Mouse (Mus musculus) G1E (cell line): ENCODE measurements at regions not wholly inside any gene's neighbourhood (a gene's known extent, or its start where the extent isn't known, plus 50 kb on each side); places are given as distances from the start of the nearest gene placed in this dataset.

Experiments used
- ATAC-seq: 2 replicates; pipeline ENCODE4 v1.8.0; 2016; ENCODE audit warnings: mild to moderate bottlenecking; ENCODE audit not compliant: insufficient number of reproducible peaks, poor library complexity, low FRiP score, severe bottlenecking; ENCODE audit errors: extremely low read depth
- DNase-seq: peaks from one replicate; pipeline ENCODE4 v3.0.0; 2012; ENCODE audit warnings: low spot score
- H3K27me3 ChIP-seq: 2 replicates; pipeline ENCODE4 v1.6.1; 2012; ENCODE audit warnings: mild to moderate bottlenecking, low read length, inconsistent platforms; ENCODE audit not compliant: insufficient read depth
- H3K36me3 ChIP-seq: replicated peaks from 2 replicates; pipeline ENCODE3; 2012; ENCODE audit warnings: mild to moderate bottlenecking, inconsistent platforms
- H3K4me1 ChIP-seq: 2 replicates; pipeline ENCODE4 v1.6.1; 2012; ENCODE audit warnings: low read depth, low read length, inconsistent platforms, mixed read lengths; ENCODE audit not compliant: insufficient read depth
- H3K4me3 ChIP-seq: 2 replicates; pipeline ENCODE4 v1.5.1; 2012; ENCODE audit warnings: low read depth, mild to moderate bottlenecking, inconsistent platforms, low read length, moderate library complexity, mixed read lengths
- H3K9me3 ChIP-seq: replicated peaks from 2 replicates; pipeline ENCODE4 v1.6.1; 2012; ENCODE audit warnings: inconsistent platforms
- CTCF ChIP-seq: IDR thresholded peaks from 2 replicates; pipeline ENCODE4 v1.5.1; 2012; ENCODE audit warnings: low read depth, low read length, inconsistent platforms, mixed read lengths
- GATA1 ChIP-seq: IDR thresholded peaks from 2 replicates; pipeline ENCODE4 v1.6.1; 2012; ENCODE audit warnings: borderline replicate concordance, low read length, inconsistent platforms, mixed read lengths
- GATA2 ChIP-seq: IDR thresholded peaks from 2 replicates; pipeline ENCODE4 v1.6.1; 2012; ENCODE audit warnings: low read depth, low read length, inconsistent platforms, borderline replicate concordance
- POLR2AphosphoS5 ChIP-seq: IDR thresholded peaks from 2 replicates; pipeline ENCODE4 v1.6.1; 2012; ENCODE audit warnings: low read depth, low read length, inconsistent platforms; ENCODE audit not compliant: insufficient replicate concordance
- TAL1 ChIP-seq: conservative IDR thresholded peaks from 2 replicates; pipeline ENCODE4 v1.6.1; 2012; ENCODE audit warnings: low read depth, low read length, inconsistent platforms, mixed read lengths

- ATAC-seq: no peak
- TF ChIP-seq POLR2AphosphoS5 (no peak), GATA2 (no peak), CTCF (no peak), GATA1 (no peak), TAL1 (no peak)
Observed at GRCm38 (mm10) chr2:172817058-172817745, 122.9 kb downstream of the Bmp7 start.

More at GRCm38 (mm10) chr2:172817058-172817745, 122.9 kb downstream of the Bmp7 start:
- peaks cover 89% of the 10 kb centered on the region for H3K9me3 ChIP-seq
- no peak overlapping the region for H3K4me3 ChIP-seq
- no peak for DNase-seq
- no peaks in the 10 kb centered on the region for H3K4me1 ChIP-seq
- no peaks in the 10 kb centered on the region for H3K36me3 ChIP-seq
- H3K27me3 ChIP-seq: no peaks in the 10 kb centered on the region; the same call in 1 of the 2 replicates
